Mouse (Mus musculus): ENCODE data around the gene Cmtm6.

Gene Cmtm6

GRCm38 (mm10) chr9:114729911-114730805 is 758 bp upstream of the Cmtm6 start:
- DNase-seq (ENCODE audit: inconsistent ontology term) = no peak

- peak; percentile 19 for DNase-seq (ENCODE audit: inconsistent ontology term)
These were observed 1.2 kb downstream of the Cmtm6 start for GRCm38 (mm10) chr9:114731871-114732682.

GRCm38 (mm10) chr9:114733238-114733637 is 2.3 kb downstream of the Cmtm6 start:
- no peak for DNase-seq (ENCODE audit: inconsistent ontology term)

GRCm38 (mm10) chr9:114736442-114736841 is 5.5 kb downstream of the Cmtm6 start:
- no peak for DNase-seq (ENCODE audit: inconsistent ontology term)

GRCm38 (mm10) chr9:114740336-114740735 is 9.4 kb downstream of the Cmtm6 start:
- no peak for DNase-seq (ENCODE audit: inconsistent ontology term)

- DNase-seq (ENCODE audit: inconsistent ontology term) = no peak
These were observed 11.8 kb downstream of the Cmtm6 start for GRCm38 (mm10) chr9:114742731-114743130.

GRCm38 (mm10) chr9:114745163-114745562 is 14.2 kb downstream of the Cmtm6 start:
- DNase-seq (ENCODE audit: inconsistent ontology term) = no peak

- DNase-seq (ENCODE audit: inconsistent ontology term) = no peak
These were observed 14.7 kb downstream of the Cmtm6 start for GRCm38 (mm10) chr9:114745654-114746053.

- no peak for DNase-seq (ENCODE audit: inconsistent ontology term)
These were observed 16.1 kb downstream of the Cmtm6 start for GRCm38 (mm10) chr9:114747012-114747411.

GRCm38 (mm10) chr9:114747466-114747865 is 16.6 kb downstream of the Cmtm6 start:
- no peak for DNase-seq (ENCODE audit: inconsistent ontology term)

- DNase-seq (ENCODE audit: inconsistent ontology term) = no peak
These were observed 20.7 kb downstream of the Cmtm6 start for GRCm38 (mm10) chr9:114751582-114751981.

- no peak for DNase-seq (ENCODE audit: inconsistent ontology term)
These were observed 21.4 kb downstream of the Cmtm6 start for GRCm38 (mm10) chr9:114752311-114752710.

- DNase-seq (ENCODE audit: inconsistent ontology term) = peak; percentile 94
These were observed 22.1 kb downstream of the Cmtm6 start for GRCm38 (mm10) chr9:114752863-114753484.

GRCm38 (mm10) chr9:114758272-114758671 is 27.4 kb downstream of the Cmtm6 start:
- DNase-seq (ENCODE audit: inconsistent ontology term) = no peak

GRCm38 (mm10) chr9:114758801-114759200 is 27.9 kb downstream of the Cmtm6 start:
- no peak for DNase-seq (ENCODE audit: inconsistent ontology term)

GRCm38 (mm10) chr9:114759886-114760285 is 29.0 kb downstream of the Cmtm6 start:
- DNase-seq (ENCODE audit: inconsistent ontology term) = peak; percentile 22

GRCm38 (mm10) chr9:114760353-114760752 is 29.4 kb downstream of the Cmtm6 start:
- no peak for DNase-seq (ENCODE audit: inconsistent ontology term)

GRCm38 (mm10) chr9:114761848-114762247 is 30.9 kb downstream of the Cmtm6 start:
- DNase-seq (ENCODE audit: inconsistent ontology term) = no peak

- peak; percentile 42 for DNase-seq (ENCODE audit: inconsistent ontology term)
These were observed 32.4 kb downstream of the Cmtm6 start for GRCm38 (mm10) chr9:114763341-114763740.

- DNase-seq (ENCODE audit: inconsistent ontology term) = peak; percentile 84
These were observed 36.1 kb downstream of the Cmtm6 start for GRCm38 (mm10) chr9:114767030-114767429.

GRCm38 (mm10) chr9:114767507-114767906 is 36.6 kb downstream of the Cmtm6 start:
- peak; percentile 74 for DNase-seq (ENCODE audit: inconsistent ontology term)

GRCm38 (mm10) chr9:114768066-114768465 is 37.1 kb downstream of the Cmtm6 start:
- DNase-seq (ENCODE audit: inconsistent ontology term) = no peak
